Mouse (Mus musculus) olfactory bulb, adult 2 months (tissue): ENCODE measurements at regions not wholly inside any gene's neighbourhood (a gene's known extent, or its start where the extent isn't known, plus 50 kb on each side); places are given as distances from the start of the nearest gene placed in this dataset.

ENCODE experiments used
- H3K27ac ChIP-seq: fragments of 200-500 bp; 2 replicates; pipeline ENCODE4 v1.5.1; 2012; ENCODE audit warnings: low read depth, low read length; ENCODE audit not compliant: insufficient read depth
- H3K4me1 ChIP-seq: fragments of 200-500 bp; 2 replicates; pipeline ENCODE4 v1.6.1; 2012; ENCODE audit warnings: low read length; ENCODE audit not compliant: control insufficient read depth, insufficient read depth
- H3K4me3 ChIP-seq: fragments of 200-500 bp; 2 replicates; pipeline ENCODE4 v1.5.1; 2012; ENCODE audit warnings: mild to moderate bottlenecking, low read depth, low read length, moderate library complexity; ENCODE audit not compliant: insufficient read depth
- CTCF ChIP-seq: fragments of 200-500 bp; IDR thresholded peaks from 2 replicates; pipeline ENCODE4 v1.5.1; 2012; ENCODE audit warnings: low read depth, mild to moderate bottlenecking, low read length, moderate library complexity; ENCODE audit not compliant: insufficient read depth
- POLR2A ChIP-seq: fragments of 200-500 bp; IDR thresholded peaks from 2 replicates; pipeline ENCODE4 v1.6.1; 2012; ENCODE audit warnings: mild to moderate bottlenecking, low read depth, low read length, moderate library complexity; ENCODE audit not compliant: insufficient read depth
- WGBS: fragments of 180-500 bp; shearing (Covaris S2); methylation state at CpG from one replicate; pipeline ENCODE4 v1.1.7; 2018; 5-methylcytosine and 5-hydroxymethylcytosine counted together

DNA sequence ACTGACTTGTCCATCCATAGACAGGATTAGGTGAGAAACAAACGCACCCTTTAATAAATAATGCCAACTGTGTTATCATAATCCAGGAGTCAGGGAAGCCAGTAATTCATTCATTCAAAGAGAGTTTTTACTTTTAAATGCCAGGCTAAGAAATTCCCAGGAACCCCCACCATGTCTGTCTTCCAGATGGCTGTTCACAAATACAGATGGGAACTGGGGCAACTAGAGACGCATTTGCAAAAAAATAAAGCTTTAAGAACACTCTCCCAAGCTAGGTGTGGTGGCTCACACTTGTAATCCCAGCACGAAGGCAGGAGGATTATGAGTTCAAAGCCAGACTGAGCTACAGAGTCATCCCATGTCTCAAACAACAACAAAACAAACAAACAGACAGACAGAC, 95.6 kb upstream of the Xylt1 start:
- no peak for TF ChIP-seq CTCF
- no peak for TF ChIP-seq POLR2A
- no peak overlapping the region for H3K4me3 ChIP-seq
- no peak overlapping the region for H3K27ac ChIP-seq
- 78% methylated on average over 3 of the region's 3 CpGs for WGBS
- no peaks in the 10 kb centered on the region for H3K4me1 ChIP-seq

- no peak overlapping the region for H3K27ac ChIP-seq
- H3K4me3 ChIP-seq = no peak overlapping the region
- WGBS = 89% methylated on average over 5 of the region's 5 CpGs
- no peaks in the 10 kb centered on the region for H3K4me1 ChIP-seq
- TF ChIP-seq CTCF = no peak
- TF ChIP-seq POLR2A = no peak
These were observed 94.8 kb upstream of the Xylt1 start for GRCm38 (mm10) chr7:117285985-117286384.

DNA sequence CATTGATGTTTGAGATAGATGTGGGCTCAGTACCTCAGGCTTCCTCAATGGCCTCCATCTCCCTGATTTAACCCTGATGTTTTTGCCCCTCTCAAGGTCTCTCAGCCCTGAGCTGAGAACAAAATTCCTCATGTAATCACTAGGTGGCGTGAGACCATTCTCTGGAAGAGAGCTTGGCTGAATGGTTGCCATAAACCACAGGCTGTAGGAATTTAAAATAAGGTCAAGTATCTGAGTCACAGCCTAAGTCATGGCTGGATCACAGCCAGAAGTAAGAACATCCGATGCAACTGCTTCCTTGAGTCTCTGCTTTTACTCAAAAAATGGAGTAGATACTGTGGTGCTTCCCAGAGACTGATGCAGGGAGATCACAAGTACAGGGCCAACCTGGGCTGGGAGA, 77.1 kb upstream of the Xylt1 start:
- Histone ChIP-seq H3K4me3 (no peak overlapping the region), H3K27ac (no peak overlapping the region), H3K4me1 (no peaks in the 10 kb centered on the region)
- 21% methylated on average over 2 of the region's 2 CpGs for WGBS
- no peak for TF ChIP-seq POLR2A
- no peak for TF ChIP-seq CTCF

DNA sequence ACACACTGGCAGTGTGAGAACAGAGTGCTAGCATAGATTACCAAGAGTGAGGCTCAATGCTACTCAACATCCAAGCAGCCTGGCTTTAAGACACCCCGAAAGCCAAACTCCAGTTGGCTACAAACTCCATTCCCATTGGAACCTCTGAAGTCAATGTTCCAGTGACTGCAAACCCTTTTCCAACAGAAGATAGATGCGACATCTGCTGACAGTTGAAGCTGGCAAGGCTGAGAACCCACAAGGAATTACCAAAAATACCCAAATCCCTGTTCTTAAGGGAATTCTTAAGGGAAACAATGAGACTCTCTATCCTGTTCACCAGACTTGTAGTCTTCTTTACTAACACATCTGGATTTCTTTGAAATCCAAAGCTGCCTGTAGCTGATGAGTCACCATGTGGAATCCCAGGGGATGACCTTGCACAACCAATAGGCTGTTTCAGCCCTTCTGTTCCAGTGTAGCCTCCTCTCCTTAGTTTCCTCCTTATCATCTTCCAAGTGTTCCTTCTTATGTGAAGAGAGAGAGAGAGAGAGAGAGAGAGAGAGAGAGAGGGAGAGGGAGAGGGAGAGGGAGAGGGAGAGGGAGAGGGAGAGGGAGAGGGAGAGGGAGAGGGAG, 70.1 kb upstream of the Xylt1 start:
- WGBS = 95% methylated on average over 2 of the region's 2 CpGs
- TF ChIP-seq POLR2A = no peak
- no peak for TF ChIP-seq CTCF
- Histone ChIP-seq H3K27ac (no peak overlapping the region), H3K4me3 (no peak overlapping the region), H3K4me1 (no peaks in the 10 kb centered on the region)

- TF ChIP-seq POLR2A (no peak), CTCF (no peak)
- H3K4me3 ChIP-seq = no peak overlapping the region
- 54% methylated on average over 4 of the region's 4 CpGs for WGBS
- no peaks in the 10 kb centered on the region for H3K4me1 ChIP-seq
- no peak overlapping the region for H3K27ac ChIP-seq
These were observed 69.5 kb upstream of the Xylt1 start for GRCm38 (mm10) chr7:117311316-117311715.

DNA sequence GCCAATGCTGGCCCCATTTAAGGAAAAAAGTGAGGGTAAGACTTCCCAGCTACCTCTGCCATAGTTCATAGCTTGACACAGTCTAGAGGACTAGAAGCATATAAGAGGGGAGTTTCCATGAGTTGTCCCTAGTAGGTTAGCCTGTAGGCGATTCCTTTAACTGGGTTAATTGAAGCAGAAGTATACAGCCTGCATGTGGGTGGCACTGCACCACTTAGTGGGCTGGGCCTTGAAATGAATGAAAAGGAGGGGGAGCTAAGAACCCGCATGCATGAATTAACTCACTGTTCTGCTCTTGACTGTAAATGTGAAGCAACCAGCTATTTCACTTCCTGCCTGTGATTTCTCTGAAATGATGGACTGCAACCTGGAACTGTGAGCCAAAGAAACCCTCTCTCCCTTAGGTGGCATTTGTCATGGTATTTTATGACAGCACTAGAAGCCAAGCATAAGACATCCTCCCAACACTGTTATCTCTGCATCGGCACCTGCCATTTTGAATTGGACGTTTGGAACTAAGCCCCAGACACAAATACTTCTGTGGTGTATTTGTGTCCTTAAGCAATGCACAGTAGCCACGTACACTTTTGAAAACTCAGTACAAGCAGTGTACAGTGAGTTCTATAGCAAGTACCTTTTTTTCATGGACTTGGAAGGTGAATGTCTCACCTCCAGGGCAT, 64.5 kb upstream of the Xylt1 start:
- Histone ChIP-seq H3K4me3 (no peak overlapping the region), H3K27ac (no peak overlapping the region), H3K4me1 (no peaks in the 10 kb centered on the region)
- WGBS = 50% methylated on average over 5 of the region's 5 CpGs
- TF ChIP-seq CTCF (no peak), POLR2A (no peak)

DNA sequence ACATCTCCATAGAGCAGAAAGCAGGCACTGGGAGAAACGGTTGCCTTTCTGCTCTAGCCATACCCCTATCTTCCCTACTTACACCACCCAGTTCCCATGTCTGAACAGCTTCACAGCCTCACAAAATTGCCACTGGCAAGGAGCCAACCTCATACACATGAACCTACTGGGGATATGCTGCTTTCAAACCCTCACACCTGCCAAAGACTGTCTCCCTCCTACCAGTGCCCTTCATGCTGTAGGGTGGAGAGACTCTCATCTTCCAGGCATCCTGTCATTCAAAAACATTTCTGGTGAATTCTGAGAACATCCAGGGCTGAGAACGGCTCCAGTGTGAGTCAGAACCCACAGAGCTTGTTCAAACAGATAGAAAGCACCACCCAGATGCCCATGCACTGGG, 63.4 kb upstream of the Xylt1 start:
- no peak overlapping the region for H3K4me3 ChIP-seq
- H3K27ac ChIP-seq = no peak overlapping the region
- H3K4me1 ChIP-seq = no peaks in the 10 kb centered on the region
- TF ChIP-seq POLR2A = no peak
- no peak for TF ChIP-seq CTCF
- WGBS = 46% methylated on average over 2 of the region's 2 CpGs

DNA sequence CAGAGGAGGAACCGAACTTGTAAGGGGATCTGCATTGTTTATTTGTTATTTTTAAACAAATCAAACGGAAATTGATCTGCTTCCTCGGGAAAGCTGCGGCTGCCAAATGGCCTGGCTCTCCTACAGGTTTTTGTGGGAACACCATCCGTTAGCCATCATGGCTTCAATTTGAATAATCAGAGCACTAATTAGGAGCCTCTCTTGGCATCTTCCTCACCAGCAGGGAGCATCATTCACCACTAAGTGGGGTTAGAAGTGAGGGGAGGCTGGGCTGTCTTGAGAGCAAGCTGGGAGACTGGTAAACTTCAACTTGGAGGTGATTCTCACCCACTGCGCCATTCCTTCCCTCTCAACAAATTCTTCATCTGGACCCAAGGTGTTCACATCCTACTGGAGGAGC, 60.2 kb upstream of the Xylt1 start:
- H3K4me1 ChIP-seq = no peaks in the 10 kb centered on the region
- WGBS = 29% methylated on average over 6 of the region's 6 CpGs
- H3K4me3 ChIP-seq = no peak overlapping the region
- TF ChIP-seq POLR2A = no peak
- no peak for TF ChIP-seq CTCF
- no peak overlapping the region for H3K27ac ChIP-seq
